In the genomic region with DNA sequence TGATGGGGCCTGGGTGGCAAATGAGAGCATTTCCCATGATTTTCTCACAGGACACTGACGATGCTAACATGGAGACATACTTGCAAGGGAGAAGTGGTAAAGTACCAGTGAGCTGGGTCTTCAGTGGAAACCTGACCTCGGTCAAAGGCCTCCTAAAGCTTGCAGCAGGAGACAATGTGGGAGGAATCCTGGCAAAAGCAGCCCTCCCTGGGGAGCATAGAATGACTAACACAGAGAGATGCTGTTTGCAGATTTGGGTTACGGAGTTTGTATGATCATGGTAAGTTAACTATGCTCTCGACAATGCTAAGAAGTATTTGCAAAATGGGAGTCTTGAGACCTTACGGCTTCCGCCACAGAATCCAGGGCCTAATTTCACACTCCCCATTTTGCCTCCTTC, we compare ENCODE assay signal across 19 mouse cellular contexts.
"Had no signal": no experiment of that assay in that cellular context is flagged by ENCODE, and none has a peak within 500 bp of the region (broad histone marks: within the 10 kb centered on the region; RNA-seq: fewer than 3 reads in every experiment).

No protein-coding gene starts in this region.

- H3K9ac ChIP-seq: kidney, embryonic 15.5 days; liver, embryonic 13.5 days; lung, embryonic 14.5 days; midbrain, embryonic 15.5 days; neural tube, embryonic 12.5 days; neural tube, embryonic 15.5 days; stomach, embryonic 15.5 days had no signal

- H3K4me3 ChIP-seq: kidney, embryonic 15.5 days; left cerebral cortex, adult 2 months; liver, embryonic 13.5 days; megakaryocyte, embryonic 14.5 days; midbrain, embryonic 10.5 days; midbrain, embryonic 15.5 days; neural tube, embryonic 12.5 days; neural tube, embryonic 15.5 days; stomach, embryonic 15.5 days had no signal

- H3K36me3 ChIP-seq: kidney, embryonic 15.5 days; liver, embryonic 13.5 days; midbrain, embryonic 10.5 days; midbrain, embryonic 15.5 days; neural tube, embryonic 12.5 days; neural tube, embryonic 15.5 days; stomach, embryonic 15.5 days had no signal

- H3K27ac ChIP-seq: kidney, embryonic 15.5 days; left cerebral cortex, adult 2 months; liver, embryonic 13.5 days; midbrain, embryonic 10.5 days; midbrain, embryonic 15.5 days; neural tube, embryonic 12.5 days; neural tube, embryonic 15.5 days; stomach, embryonic 15.5 days had no signal

- ATAC-seq: lung, postnatal 0 days; midbrain, embryonic 15.5 days had no signal

- H3K27me3 ChIP-seq: kidney, embryonic 15.5 days; liver, embryonic 13.5 days; midbrain, embryonic 15.5 days; neural tube, embryonic 12.5 days; stomach, embryonic 15.5 days had no signal

- DNase-seq: kidney, adult 8-10 months; kidney, postnatal 10 days; kidney, postnatal 36 days; layer of hippocampus, postnatal 36 days; liver, embryonic 13.5 days; lung, embryonic 14.5 days; retina, postnatal 1 day; right cerebral cortex, postnatal 25 days; spleen, adult 18-20 months; thymus, postnatal 25 days had no signal

- H3K4me1 ChIP-seq: megakaryocyte, embryonic 14.5 days had no signal

- H3K9me3 ChIP-seq: kidney, embryonic 15.5 days; liver, embryonic 13.5 days; megakaryocyte, embryonic 14.5 days; midbrain, embryonic 10.5 days; midbrain, embryonic 15.5 days; neural tube, embryonic 12.5 days; neural tube, embryonic 15.5 days; stomach, embryonic 15.5 days had no signal

- H3K4me2 ChIP-seq: kidney, embryonic 15.5 days; liver, embryonic 13.5 days; lung, embryonic 14.5 days; midbrain, embryonic 15.5 days; neural tube, embryonic 12.5 days; neural tube, embryonic 15.5 days; stomach, embryonic 15.5 days had no signal
